Mouse (Mus musculus) brain, embryonic 14.5 days (tissue): ENCODE results near the gene Il20ra. TPM values are rescaled to one million over a fixed set of nuclear protein-coding genes. Genes with fewer than 3 reads are reported as not detected.

Source experiments
- DNase-seq: peaks from one replicate; pipeline ENCODE4 v3.0.0-alpha.2; 2011; ENCODE audit warnings: low read depth
- CTCF ChIP-seq: fragments of 200-500 bp; IDR thresholded peaks from 2 replicates; pipeline ENCODE4 v1.5.1; 2012; ENCODE audit warnings: inconsistent platforms, mild to moderate bottlenecking, moderate library complexity, borderline replicate concordance; ENCODE audit not compliant: insufficient read depth, insufficient read length; ENCODE audit errors: extremely low read depth
- POLR2A ChIP-seq: fragments of 200-500 bp; IDR thresholded peaks from 2 replicates; pipeline ENCODE4 v1.6.1; 2012; ENCODE audit warnings: mild to moderate bottlenecking, inconsistent platforms, borderline replicate concordance; ENCODE audit not compliant: poor library complexity, insufficient read depth, insufficient read length, severe bottlenecking; ENCODE audit errors: extremely low read depth
- polyA plus RNA-seq: library from polyadenylated mRNA; depleted of rRNA; stranded (reverse); fragments of >200 nt; gene quantifications from 2 replicates; pipeline ENCODE4 v1.2.3, GENCODE M21; 2012; rRNA removed

The Il20ra gene
- polyA plus RNA-seq: 0.16 and 0.29 TPM in 2 replicates

DNA sequence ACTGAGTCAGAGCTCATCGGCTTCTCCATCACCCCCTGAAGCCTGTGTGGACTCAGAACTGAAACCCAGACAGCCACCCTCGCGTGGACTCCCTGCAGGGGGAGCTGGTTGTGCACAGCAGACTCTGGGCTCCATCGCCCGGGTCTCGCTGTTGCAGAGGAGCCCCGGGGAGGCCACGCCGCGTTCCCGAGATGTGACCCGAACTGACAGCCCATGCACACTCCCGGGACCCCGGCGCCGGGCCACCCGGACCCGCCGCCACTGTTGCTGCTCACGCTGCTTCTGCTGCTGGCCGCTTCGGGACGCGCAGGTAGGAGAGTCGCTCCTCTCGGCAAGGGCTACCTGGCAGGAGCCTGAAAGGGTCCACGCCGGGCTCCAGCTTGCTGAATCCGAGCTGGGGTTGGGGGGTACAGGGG is at the start of gene Il20ra:
Gene Il20ra (plus strand): TSS at position 150 of the 416 bp plus-strand sequence.
- peak; percentile 60 for TF ChIP-seq CTCF
- TF ChIP-seq POLR2A: no peak
- peak; percentile 68 for DNase-seq

GRCm38 (mm10) chr10:19668973-19669372 is 43.4 kb upstream of the Il20ra start:
- no peak for DNase-seq
- no peak for TF ChIP-seq CTCF
- TF ChIP-seq POLR2A: no peak

DNA sequence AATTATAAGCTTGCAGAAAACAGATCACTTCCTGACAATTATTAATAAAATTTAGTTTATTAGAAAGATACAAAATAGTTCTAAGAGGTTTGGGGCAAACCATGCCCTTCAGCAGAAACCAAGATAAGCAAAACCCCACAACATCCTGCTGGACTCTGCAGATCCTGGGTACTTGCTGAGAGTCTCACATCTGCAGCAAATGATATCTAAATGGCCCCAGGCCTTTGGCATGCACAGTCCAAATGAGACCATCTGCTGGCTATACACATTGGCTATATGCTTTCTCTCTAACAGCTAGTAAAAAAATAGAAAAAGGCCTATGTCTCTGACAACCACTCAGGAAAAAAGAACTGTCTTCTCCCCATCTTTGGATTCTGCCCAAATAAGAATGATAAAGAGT is 40.4 kb upstream of the Il20ra start:
- DNase-seq: no peak
- no peak for TF ChIP-seq POLR2A
- no peak for TF ChIP-seq CTCF

GRCm38 (mm10) chr10:19673146-19673545 is 39.2 kb upstream of the Il20ra start:
- no peak for DNase-seq

GRCm38 (mm10) chr10:19687686-19688085 is 24.7 kb upstream of the Il20ra start:
- no peak for DNase-seq
- TF ChIP-seq CTCF: no peak
- no peak for TF ChIP-seq POLR2A

More at GRCm38 (mm10) chr10:19673146-19673545, 39.2 kb upstream of the Il20ra start:
- no peak for TF ChIP-seq CTCF
- no peak for TF ChIP-seq POLR2A

DNA sequence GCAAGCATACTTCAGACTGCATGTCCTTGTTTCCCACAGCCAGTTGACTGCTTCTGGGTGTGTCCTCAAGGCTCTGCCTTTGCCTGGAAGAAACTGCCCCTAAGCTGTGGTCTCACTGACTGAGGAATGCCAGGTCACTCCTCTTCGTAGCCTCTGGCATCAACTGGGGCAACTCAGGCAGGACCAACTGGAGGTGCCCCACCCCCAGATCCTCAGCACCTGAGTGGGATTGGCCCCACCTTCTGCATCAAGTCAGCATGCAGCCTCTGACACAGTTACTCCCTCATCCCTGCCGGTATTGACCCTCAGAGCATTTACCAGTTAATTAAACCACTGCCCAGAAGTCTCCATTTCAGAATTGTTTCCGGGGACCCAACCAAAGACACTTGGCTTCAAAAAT is 21.1 kb upstream of the Il20ra start:
- no peak for DNase-seq
- TF ChIP-seq POLR2A (no peak), CTCF (no peak)

GRCm38 (mm10) chr10:19691771-19692170 is 20.6 kb upstream of the Il20ra start:
- DNase-seq: no peak

GRCm38 (mm10) chr10:19692332-19692731 is 20.0 kb upstream of the Il20ra start:
- DNase-seq: no peak
- TF ChIP-seq CTCF (no peak), POLR2A (no peak)

More at GRCm38 (mm10) chr10:19691771-19692170, 20.6 kb upstream of the Il20ra start:
- TF ChIP-seq POLR2A (no peak), CTCF (no peak)

DNA sequence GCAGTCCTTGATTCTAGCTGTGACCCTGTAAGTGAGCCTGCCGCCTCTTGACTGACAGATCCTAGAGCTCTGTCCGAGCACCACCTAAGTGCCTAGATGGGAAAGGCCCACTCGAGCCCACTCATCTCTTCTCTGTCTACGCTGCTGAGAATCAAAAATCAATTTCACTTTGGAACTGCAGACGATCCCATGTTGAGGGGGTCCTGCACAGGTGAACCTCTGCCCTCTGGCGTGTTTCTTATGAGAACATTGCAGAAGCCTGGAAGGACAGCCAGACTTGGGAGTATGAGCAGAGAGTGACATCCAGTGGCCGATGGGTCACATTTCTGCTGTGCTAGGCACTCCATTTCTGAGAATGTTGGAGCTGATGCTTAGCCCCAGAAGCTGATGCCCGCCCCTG is 19.4 kb upstream of the Il20ra start:
- TF ChIP-seq POLR2A (no peak), CTCF (peak; percentile 69)
- peak; percentile 76 for DNase-seq

GRCm38 (mm10) chr10:19693629-19694028 is 18.7 kb upstream of the Il20ra start:
- TF ChIP-seq POLR2A (no peak), CTCF (peak; percentile 44; the same call in 1 of the 2 replicates)
- DNase-seq: peak; percentile 25

DNA sequence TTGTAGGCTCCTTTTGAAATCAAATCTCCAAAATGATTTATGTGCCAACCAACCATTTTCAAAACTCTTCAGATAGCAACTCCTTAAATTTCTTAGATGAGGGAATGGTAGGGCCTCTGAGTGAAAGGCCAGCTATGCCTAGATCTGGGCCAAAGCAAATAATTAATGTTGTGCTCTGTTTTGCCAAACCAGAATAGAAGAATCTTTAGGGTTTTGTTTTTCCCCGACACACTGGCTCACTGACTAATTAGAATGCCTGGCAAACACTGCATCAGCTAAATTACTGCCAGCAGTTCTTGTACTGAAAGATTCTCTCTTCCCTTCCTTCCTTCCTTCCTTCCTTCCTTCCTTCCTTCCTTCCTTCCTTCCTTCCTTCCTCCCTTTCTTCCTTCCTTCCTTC is 13.0 kb upstream of the Il20ra start:
- no peak for TF ChIP-seq CTCF
- TF ChIP-seq POLR2A: no peak
- DNase-seq: peak; percentile 51

GRCm38 (mm10) chr10:19704445-19704844 is 7.9 kb upstream of the Il20ra start:
- TF ChIP-seq CTCF (no peak), POLR2A (no peak)
- DNase-seq: peak; percentile 53

- DNase-seq: no peak
- TF ChIP-seq CTCF (no peak), POLR2A (no peak)
Measured at GRCm38 (mm10) chr10:19707768-19708167, 4.6 kb upstream of the Il20ra start.
